ENCODE assay signal across 8 mouse cellular contexts in genomic region chr2:119601575-119601974, GRCm38 (mm10). TPM values are rescaled to one million over a fixed set of nuclear protein-coding genes. Genes with fewer than 3 reads are reported as not detected.
DNase-seq lines count a peak whose midpoint lies in the region; ATAC-seq and TF ChIP-seq lines count a peak whose summit lies in the region.
"Not testable (repeated sequence)": the region's sequence is repeated elsewhere in the genome, so short reads cannot be mapped to it uniquely, and the experiment has no call there.
"Had no signal": no experiment of that assay in that cellular context is flagged by ENCODE, and none has a peak within 500 bp of the region (broad histone marks: within the 10 kb centered on the region; RNA-seq: fewer than 3 reads in every experiment).

No protein-coding gene starts in this region.

- not testable (repeated sequence) for H3K9ac ChIP-seq in heart, embryonic 12.5 days
- H3K9ac ChIP-seq in liver, embryonic 13.5 days = peak overlapping the region; percentile 17; the same call in 1 of the 2 replicates

- H3K9me3 ChIP-seq in heart, embryonic 12.5 days (replicated peaks); liver, embryonic 13.5 days (replicated peaks); megakaryocyte, embryonic 14.5 days: not testable (repeated sequence)

- ATAC-seq in heart, embryonic 12.5 days (ENCODE audit: insufficient number of reproducible peaks, low FRiP score); liver, embryonic 13.5 days (ENCODE audit: low read depth): not testable (repeated sequence)

- WGBS in heart, embryonic 12.5 days = 51% methylated on average over 3 of the region's 3 CpGs
- 79% methylated on average over 3 of the region's 3 CpGs for WGBS in liver, embryonic 13.5 days (ENCODE audit: insufficient replicate concordance)

- not testable (repeated sequence) for TF ChIP-seq CTCF in layer of hippocampus, adult 2 months (conservative IDR thresholded peaks at IDR 0.05)

- not testable (repeated sequence) for H3K4me3 ChIP-seq in heart, embryonic 12.5 days; liver, embryonic 13.5 days (replicated peaks)
- peak overlapping the region; percentile 17; the same call in 1 of the 2 replicates for H3K4me3 ChIP-seq in layer of hippocampus, adult 2 months
- peak overlapping the region; percentile 75 for H3K4me3 ChIP-seq in megakaryocyte, embryonic 14.5 days (replicated peaks)

- H3K4me1 ChIP-seq in heart, embryonic 12.5 days (replicated peaks) = peaks cover 31% of the 10 kb centered on the region
- H3K4me1 ChIP-seq in liver, embryonic 13.5 days (replicated peaks) = peaks cover 76% of the 10 kb centered on the region
- H3K4me1 ChIP-seq in megakaryocyte, embryonic 14.5 days = peaks cover 87% of the 10 kb centered on the region

- peak; percentile 32 for DNase-seq in ES-CJ7 (ENCODE audit: low read depth, low spot score)
- peak; percentile 23 to 41 for DNase-seq in cerebellum, adult 18-20 months
- DNase-seq in cerebellum, postnatal 36 days = peak; percentile 25 to 26
- DNase-seq in layer of hippocampus, adult 2 months (ENCODE audit: low spot score in 2 of 2) = peak in 1 of 2 experiments; percentile 15
- DNase-seq in liver, embryonic 13.5 days = not testable (repeated sequence)

- peaks cover 73% of the 10 kb centered on the region for H3K36me3 ChIP-seq in heart, embryonic 12.5 days
- peaks cover 78% of the 10 kb centered on the region for H3K36me3 ChIP-seq in liver, embryonic 13.5 days
- peaks cover 89% of the 10 kb centered on the region for H3K36me3 ChIP-seq in megakaryocyte, embryonic 14.5 days (replicated peaks; ENCODE audit: low read length)

- not testable (repeated sequence) for H3K27me3 ChIP-seq in heart, embryonic 12.5 days (replicated peaks); liver, embryonic 13.5 days; megakaryocyte, embryonic 14.5 days (replicated peaks)

- not testable (repeated sequence) for H3K27ac ChIP-seq in heart, embryonic 12.5 days (ENCODE audit: poor library complexity, severe bottlenecking)
- H3K27ac ChIP-seq in layer of hippocampus, adult 2 months = peak overlapping the region; percentile 75
- H3K27ac ChIP-seq in liver, embryonic 13.5 days = peak overlapping the region; percentile 64; the same call in 1 of the 2 replicates

- 0 out of 2 replicates have a peak overlapping the region, but pooled peaks have one; percentile 0 for H3K4me2 ChIP-seq in heart, embryonic 12.5 days
- H3K4me2 ChIP-seq in liver, embryonic 13.5 days = peak overlapping the region; percentile 33

RNA-seq across cellular contexts. Expression of gene Nusap1, which starts 16.5 kb away (rescaled TPM):
- polyA plus RNA-seq in heart, embryonic 12.5 days (2016; fragmentation: Nextera tagmentation; extraction: Ambion mirVana) = 51.6 and 53.3 TPM in 2 replicates
- under 1 TPM; 0.88 to 0.97 TPM for total RNA-seq in layer of hippocampus, adult 2 months (2021)
- polyA plus RNA-seq in liver, embryonic 13.5 days (2015; fragmentation: Nextera tagmentation; extraction: Ambion mirVana) = 90.6 and 119 TPM in 2 replicates
- 1.3 TPM in 1 of 2 replicates, not detected in the other for polyA plus RNA-seq in megakaryocyte, embryonic 14.5 days (2012; ENCODE audit: insufficient read depth, low replicate concordance)

RNA-seq across cellular contexts. Expression of gene Oip5, which starts 16.7 kb away (rescaled TPM):
- polyA plus RNA-seq in heart, embryonic 12.5 days (2016; fragmentation: Nextera tagmentation; extraction: Ambion mirVana) = 24.3 and 28.3 TPM in 2 replicates
- under 1 TPM; 0.91 to 0.92 TPM for total RNA-seq in layer of hippocampus, adult 2 months (2021)
- 42.8 and 50.4 TPM in 2 replicates for polyA plus RNA-seq in liver, embryonic 13.5 days (2015; fragmentation: Nextera tagmentation; extraction: Ambion mirVana)
- 4.8 TPM in 1 of 2 replicates, not detected in the other for polyA plus RNA-seq in megakaryocyte, embryonic 14.5 days (2012; ENCODE audit: insufficient read depth, low replicate concordance)
- total RNA-seq: gastrocnemius, adult 18-20 months had no signal

RNA-seq across cellular contexts. Expression of gene Chp1, which starts 54.1 kb away (rescaled TPM):
- polyA plus RNA-seq in heart, embryonic 12.5 days (2016; fragmentation: Nextera tagmentation; extraction: Ambion mirVana) = 47.0 and 47.2 TPM in 2 replicates
- 100 to 1,000 TPM; 155 to 157 TPM for total RNA-seq in layer of hippocampus, adult 2 months (2021)
- polyA plus RNA-seq in liver, embryonic 13.5 days (2015; fragmentation: Nextera tagmentation; extraction: Ambion mirVana) = 47.3 and 54.2 TPM in 2 replicates
- 9.7 and 15.1 TPM in 2 replicates for polyA plus RNA-seq in megakaryocyte, embryonic 14.5 days (2012; ENCODE audit: insufficient read depth, low replicate concordance)

RNA-seq across cellular contexts. Expression of gene Exd1, which starts 54.1 kb away (rescaled TPM):
- 0.22 and 0.36 TPM in 2 replicates for polyA plus RNA-seq in heart, embryonic 12.5 days (2016; fragmentation: Nextera tagmentation; extraction: Ambion mirVana)
- 1 to 10 TPM in 1 of 2 experiments, under 1 TPM in 1; 0.49 to 1.3 TPM for total RNA-seq in layer of hippocampus, adult 2 months (2021)
- polyA plus RNA-seq in liver, embryonic 13.5 days (2015; fragmentation: Nextera tagmentation; extraction: Ambion mirVana) = 0.35 and 0.38 TPM in 2 replicates
- 0.01 TPM in 1 of 2 replicates, not detected in the other for polyA plus RNA-seq in megakaryocyte, embryonic 14.5 days (2012; ENCODE audit: insufficient read depth, low replicate concordance)

Comparison
In these comparisons a context has a peak if more than half of its experiments do, and no peak if none do; other contexts are left out.
1. RNA of gene Nusap1, which starts 16.5 kb away (polyA plus RNA-seq): 90.6 to 119 TPM in liver, embryonic 13.5 days and 51.6 to 53.3 TPM in heart, embryonic 12.5 days; 1.3 TPM in megakaryocyte, embryonic 14.5 days; every median in the first group is over 10 times any median in the second.